Mouse (Mus musculus): Measurements from ENCODE around the gene Btbd9. TPM values are rescaled to one million over a fixed set of nuclear protein-coding genes. Genes with fewer than 3 reads are reported as not detected.
"Not testable (repeated sequence)": the region's sequence is repeated elsewhere in the genome, so short reads cannot be mapped to it uniquely, and the experiment has no call there.

Btbd9 gene
- polyA plus RNA-seq, 1 experiment: 31.2 TPM

GRCm38 (mm10) chr17:30522406-30523078 is 53.7 kb downstream of the Btbd9 start:
- Histone ChIP-seq H3K4me1 (ENCODE audit: control insufficient read depth, insufficient read depth, insufficient read length, low read length) (no peaks in the 10 kb centered on the region), H3K36me3 (ENCODE audit: control insufficient read depth, insufficient read depth, low read length) (peaks cover 14% of the 10 kb centered on the region), H3K27me3 (ENCODE audit: control insufficient read depth, insufficient read depth, low read length) (no peaks in the 10 kb centered on the region), H3K4me3 (ENCODE audit: low read depth, low read length) (no peak overlapping the region), H3K27ac (ENCODE audit: insufficient read depth, low read depth, low read length) (no peak overlapping the region)
- 94% methylated on average over 9 of the region's 9 CpGs for WGBS
- TF ChIP-seq POLR2A (IDR thresholded peaks at IDR 0.05; ENCODE audit: low read depth, low read length) (no peak), CTCF (IDR thresholded peaks at IDR 0.05; ENCODE audit: extremely low read depth, insufficient read length, insufficient replicate concordance, low read depth, low read length) (no peak)

GRCm38 (mm10) chr17:30519172-30519512 is 57.1 kb downstream of the Btbd9 start:
- H3K27me3 ChIP-seq (ENCODE audit: control insufficient read depth, insufficient read depth, low read length); H3K4me1 ChIP-seq (ENCODE audit: control insufficient read depth, insufficient read depth, insufficient read length, low read length); H3K27ac ChIP-seq (ENCODE audit: insufficient read depth, low read depth, low read length); H3K4me3 ChIP-seq (ENCODE audit: low read depth, low read length): not testable (repeated sequence)
- peaks cover 12% of the 10 kb centered on the region for H3K36me3 ChIP-seq (ENCODE audit: control insufficient read depth, insufficient read depth, low read length)
- 70% methylated on average over 2 of the region's 2 CpGs for WGBS

GRCm38 (mm10) chr17:30518431-30519171 is 57.7 kb downstream of the Btbd9 start:
- Histone ChIP-seq H3K27me3 (ENCODE audit: control insufficient read depth, insufficient read depth, low read length) (no peaks in the 10 kb centered on the region), H3K36me3 (ENCODE audit: control insufficient read depth, insufficient read depth, low read length) (peaks cover 12% of the 10 kb centered on the region), H3K4me3 (ENCODE audit: low read depth, low read length) (no peak overlapping the region), H3K27ac (ENCODE audit: insufficient read depth, low read depth, low read length) (no peak overlapping the region), H3K4me1 (ENCODE audit: control insufficient read depth, insufficient read depth, insufficient read length, low read length) (no peaks in the 10 kb centered on the region)
- TF ChIP-seq POLR2A (IDR thresholded peaks at IDR 0.05; ENCODE audit: low read depth, low read length) (no peak), CTCF (IDR thresholded peaks at IDR 0.05; ENCODE audit: extremely low read depth, insufficient read length, insufficient replicate concordance, low read depth, low read length) (no peak)
- 83% methylated on average over 8 of the region's 8 CpGs for WGBS

GRCm38 (mm10) chr17:30516580-30517340 is 59.5 kb downstream of the Btbd9 start:
- Histone ChIP-seq H3K27ac (ENCODE audit: insufficient read depth, low read depth, low read length) (no peak overlapping the region), H3K4me1 (ENCODE audit: control insufficient read depth, insufficient read depth, insufficient read length, low read length) (no peaks in the 10 kb centered on the region), H3K27me3 (ENCODE audit: control insufficient read depth, insufficient read depth, low read length) (no peaks in the 10 kb centered on the region), H3K4me3 (ENCODE audit: low read depth, low read length) (no peak overlapping the region), H3K36me3 (ENCODE audit: control insufficient read depth, insufficient read depth, low read length) (peaks cover 12% of the 10 kb centered on the region)
- 88% methylated on average over 10 of the region's 10 CpGs for WGBS
- no peak for TF ChIP-seq CTCF (IDR thresholded peaks at IDR 0.05; ENCODE audit: extremely low read depth, insufficient read length, insufficient replicate concordance, low read depth, low read length)
- no peak for TF ChIP-seq POLR2A (IDR thresholded peaks at IDR 0.05; ENCODE audit: low read depth, low read length)

- Histone ChIP-seq H3K36me3 (ENCODE audit: control insufficient read depth, insufficient read depth, low read length) (peaks cover 12% of the 10 kb centered on the region), H3K27ac (ENCODE audit: insufficient read depth, low read depth, low read length) (no peak overlapping the region), H3K4me1 (ENCODE audit: control insufficient read depth, insufficient read depth, insufficient read length, low read length) (no peaks in the 10 kb centered on the region), H3K27me3 (ENCODE audit: control insufficient read depth, insufficient read depth, low read length) (no peaks in the 10 kb centered on the region), H3K4me3 (ENCODE audit: low read depth, low read length) (no peak overlapping the region)
- WGBS: 94% methylated on average over 8 of the region's 8 CpGs
- TF ChIP-seq POLR2A (IDR thresholded peaks at IDR 0.05; ENCODE audit: low read depth, low read length) (no peak), CTCF (IDR thresholded peaks at IDR 0.05; ENCODE audit: extremely low read depth, insufficient read length, insufficient replicate concordance, low read depth, low read length) (no peak)
Measured at GRCm38 (mm10) chr17:30515401-30515800, 60.9 kb downstream of the Btbd9 start.

- WGBS: 76% methylated on average over 9 of the region's 9 CpGs
Measured at GRCm38 (mm10) chr17:30513034-30513433, 63.3 kb downstream of the Btbd9 start.

GRCm38 (mm10) chr17:30512531-30512930 is 63.8 kb downstream of the Btbd9 start:
- TF ChIP-seq POLR2A (IDR thresholded peaks at IDR 0.05; ENCODE audit: low read depth, low read length) (no peak), CTCF (IDR thresholded peaks at IDR 0.05; ENCODE audit: extremely low read depth, insufficient read length, insufficient replicate concordance, low read depth, low read length) (no peak)
- H3K27ac ChIP-seq (ENCODE audit: insufficient read depth, low read depth, low read length): no peak overlapping the region
- peaks cover 10% of the 10 kb centered on the region for H3K36me3 ChIP-seq (ENCODE audit: control insufficient read depth, insufficient read depth, low read length)
- WGBS: 84% methylated on average over 7 of the region's 7 CpGs
- H3K27me3 ChIP-seq (ENCODE audit: control insufficient read depth, insufficient read depth, low read length): no peaks in the 10 kb centered on the region
- no peak overlapping the region for H3K4me3 ChIP-seq (ENCODE audit: low read depth, low read length)
- H3K4me1 ChIP-seq (ENCODE audit: control insufficient read depth, insufficient read depth, insufficient read length, low read length): no peaks in the 10 kb centered on the region

More at GRCm38 (mm10) chr17:30513034-30513433, 63.3 kb downstream of the Btbd9 start:
- Histone ChIP-seq H3K27ac (ENCODE audit: insufficient read depth, low read depth, low read length) (no peak overlapping the region), H3K36me3 (ENCODE audit: control insufficient read depth, insufficient read depth, low read length) (peaks cover 10% of the 10 kb centered on the region), H3K4me3 (ENCODE audit: low read depth, low read length) (no peak overlapping the region), H3K4me1 (ENCODE audit: control insufficient read depth, insufficient read depth, insufficient read length, low read length) (no peaks in the 10 kb centered on the region), H3K27me3 (ENCODE audit: control insufficient read depth, insufficient read depth, low read length) (no peaks in the 10 kb centered on the region)
- no peak for TF ChIP-seq POLR2A (IDR thresholded peaks at IDR 0.05; ENCODE audit: low read depth, low read length)

All from small intestine, adult 2 months (tissue).